Mouse (Mus musculus) heart, postnatal 10 days (tissue): Measurements from ENCODE around the gene Cpn2. TPM values are rescaled to one million over a fixed set of nuclear protein-coding genes. Genes with fewer than 3 reads are reported as not detected.

Experiments
- total RNA-seq, 2 experiments: library from RNA; stranded (reverse); gene quantifications; 2 replicates each; pipeline ENCODE4 v1.2.3; 2021

The Cpn2 gene
- total RNA-seq, 2 experiments from 2014 or later = 0.30 to 0.67 TPM

Other genes with a start within 250 kb of the Cpn2 start
- gene Hes1, start 203.1 kb downstream of the Cpn2 start, total RNA-seq = 10 to 100 TPM; 49.0 to 58.4 TPM
- gene Lrrc15, start 15.8 kb upstream of the Cpn2 start, total RNA-seq = under 1 TPM; 0.60 to 0.65 TPM
- gene Gp5, start 43.3 kb upstream of the Cpn2 start, total RNA-seq = under 1 TPM; 0.42 to 0.67 TPM
- 10 to 100 TPM; 73.5 to 73.9 TPM for gene Atp13a3, start 138.5 kb upstream of the Cpn2 start, total RNA-seq